Mouse (Mus musculus) testis, postnatal 14 days (tissue): ENCODE data around the gene Syvn1.

ENCODE experiments used
- DNase-seq: peaks from one replicate; pipeline ENCODE4 v3.0.0; 2021; ENCODE audit warnings: low spot score

Syvn1 gene

GRCm38 (mm10) chr19:6046294-6047153, at the start of gene Syvn1:
Syvn1 (plus strand) TSS chr19:6046576.
- peak; percentile 91 for DNase-seq

GRCm38 (mm10) chr19:5998180-5998579, 48.2 kb upstream of the Syvn1 start:
- no peak for DNase-seq

- no peak for DNase-seq
Observed at GRCm38 (mm10) chr19:5999969-6000368, 46.4 kb upstream of the Syvn1 start.

- DNase-seq, result no peak
Observed at GRCm38 (mm10) chr19:6005541-6005940, 40.8 kb upstream of the Syvn1 start.

- no peak for DNase-seq
Observed at GRCm38 (mm10) chr19:6007013-6007412, 39.4 kb upstream of the Syvn1 start.

- DNase-seq, result no peak
Observed at GRCm38 (mm10) chr19:6009137-6009536, 37.2 kb upstream of the Syvn1 start.

- DNase-seq, result no peak
Observed at GRCm38 (mm10) chr19:6013691-6014090, 32.7 kb upstream of the Syvn1 start.

GRCm38 (mm10) chr19:6014991-6015510, 31.3 kb upstream of the Syvn1 start:
- no peak for DNase-seq

- peak; percentile 36 for DNase-seq
Observed at GRCm38 (mm10) chr19:6015511-6016315, 30.7 kb upstream of the Syvn1 start, which contains the start of gene Capn1. Capn1 (minus strand) TSS chr19:6015897.

GRCm38 (mm10) chr19:6016532-6016931, 29.8 kb upstream of the Syvn1 start:
- DNase-seq, result no peak

GRCm38 (mm10) chr19:6018142-6019089, 28.0 kb upstream of the Syvn1 start:
- peak; percentile 66 for DNase-seq

- DNase-seq, result no peak
Observed at GRCm38 (mm10) chr19:6020276-6020675, 26.1 kb upstream of the Syvn1 start.

- no peak for DNase-seq
Observed at GRCm38 (mm10) chr19:6023059-6023458, 23.3 kb upstream of the Syvn1 start.

GRCm38 (mm10) chr19:6023930-6024329, 22.4 kb upstream of the Syvn1 start:
- peak; percentile 71 for DNase-seq

- no peak for DNase-seq
Observed at GRCm38 (mm10) chr19:6028991-6029390, 17.4 kb upstream of the Syvn1 start.

GRCm38 (mm10) chr19:6029426-6029825, 16.9 kb upstream of the Syvn1 start:
- no peak for DNase-seq

- DNase-seq, result no peak
Observed at GRCm38 (mm10) chr19:6030520-6031280, 15.7 kb upstream of the Syvn1 start.

- no peak for DNase-seq
Observed at GRCm38 (mm10) chr19:6035966-6036585, 10.3 kb upstream of the Syvn1 start.

- no peak for DNase-seq
Observed at GRCm38 (mm10) chr19:6037695-6038094, 8.7 kb upstream of the Syvn1 start.

GRCm38 (mm10) chr19:6038326-6038725, 8.1 kb upstream of the Syvn1 start:
- no peak for DNase-seq
